Mouse (Mus musculus): ENCODE results near the gene Ifnz.
"Not testable (repeated sequence)": the region's sequence is repeated elsewhere in the genome, so short reads cannot be mapped to it uniquely, and the experiment has no call there.

Gene Ifnz

DNA sequence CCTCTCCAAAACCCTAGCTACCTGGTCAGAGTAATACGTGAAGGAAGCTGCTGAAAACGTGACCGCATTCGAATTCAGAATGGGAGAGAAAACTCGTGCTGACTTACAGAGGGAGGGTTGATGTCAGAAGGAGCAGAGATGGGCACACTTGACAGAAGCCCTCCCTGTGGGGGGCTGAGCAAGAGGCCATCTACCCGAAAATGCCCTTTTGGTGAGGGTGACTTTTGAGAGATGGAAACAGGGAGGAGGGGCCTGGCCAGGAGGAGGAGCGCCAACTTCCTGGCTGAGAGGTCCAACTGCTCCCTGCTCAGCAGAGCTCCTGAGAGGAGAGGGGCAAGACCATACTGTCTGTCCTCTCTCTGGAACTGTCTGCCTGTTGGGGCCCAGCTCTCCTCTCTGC lies at the start of gene Ifnz:
TSS of gene Ifnz (plus strand) at position 301 of the 400 bp plus-strand sequence.
- ATAC-seq (ENCODE audit: low TSS enrichment): not testable (repeated sequence)

DNA sequence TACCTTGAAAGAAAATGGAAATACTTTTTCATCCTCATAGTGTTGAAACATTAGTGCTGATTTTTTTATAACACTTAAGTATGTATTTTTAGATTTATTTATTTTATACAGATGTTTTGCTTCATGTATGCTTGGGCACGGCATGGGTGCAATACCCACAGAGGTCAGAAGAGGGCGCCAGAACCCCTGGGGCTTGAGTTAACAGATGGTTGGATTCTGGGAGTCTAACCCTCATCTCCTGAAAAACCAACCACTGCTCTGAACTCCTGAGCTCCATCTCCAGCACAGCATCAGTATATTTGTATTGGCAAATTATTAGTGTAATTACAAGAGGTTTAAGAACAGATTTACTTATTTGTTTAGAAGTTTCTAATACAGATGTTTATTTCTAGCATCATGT lies 43.5 kb upstream of the Ifnz start:
- peak; percentile 69 for ATAC-seq (ENCODE audit: low TSS enrichment)

DNA sequence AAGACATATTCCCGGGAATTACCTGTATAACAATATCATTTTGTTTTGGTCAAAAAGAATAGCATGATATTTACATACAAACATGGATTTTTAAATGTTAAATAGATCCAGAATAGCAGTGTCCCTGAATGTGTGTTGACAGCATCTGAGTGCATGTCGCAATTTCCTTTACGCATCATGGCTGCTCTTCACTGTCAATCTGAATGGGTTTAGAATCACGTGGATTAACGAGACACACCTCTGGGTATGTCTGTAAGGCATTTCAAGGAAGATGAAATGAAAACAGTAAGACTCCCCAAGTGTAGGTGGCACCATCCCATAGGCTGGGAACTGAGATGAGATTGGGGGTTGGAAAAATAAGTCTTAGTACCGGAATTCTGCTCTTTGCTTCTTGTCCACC lies 42.9 kb upstream of the Ifnz start:
- no peak for ATAC-seq (ENCODE audit: low TSS enrichment)

DNA sequence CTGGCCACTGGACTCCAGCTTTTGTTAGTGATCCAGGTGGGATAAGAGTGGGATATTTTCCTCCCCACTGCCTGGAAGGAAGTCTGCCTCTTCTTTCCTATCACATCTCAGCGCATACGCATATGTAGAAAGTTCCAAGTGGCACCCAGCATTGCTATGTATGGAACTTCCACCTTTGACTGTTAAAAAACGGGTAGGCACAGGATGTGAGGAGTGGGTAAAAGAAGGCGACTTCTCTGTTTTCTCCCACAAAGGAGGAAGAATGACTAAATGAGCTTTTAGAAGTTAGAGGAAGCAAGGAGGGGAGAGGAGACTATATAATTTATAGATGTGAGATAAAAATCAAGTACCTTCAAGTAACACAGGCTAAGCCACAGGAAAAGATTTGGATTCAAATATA lies 40.5 kb upstream of the Ifnz start:
- ATAC-seq (ENCODE audit: low TSS enrichment): no peak

DNA sequence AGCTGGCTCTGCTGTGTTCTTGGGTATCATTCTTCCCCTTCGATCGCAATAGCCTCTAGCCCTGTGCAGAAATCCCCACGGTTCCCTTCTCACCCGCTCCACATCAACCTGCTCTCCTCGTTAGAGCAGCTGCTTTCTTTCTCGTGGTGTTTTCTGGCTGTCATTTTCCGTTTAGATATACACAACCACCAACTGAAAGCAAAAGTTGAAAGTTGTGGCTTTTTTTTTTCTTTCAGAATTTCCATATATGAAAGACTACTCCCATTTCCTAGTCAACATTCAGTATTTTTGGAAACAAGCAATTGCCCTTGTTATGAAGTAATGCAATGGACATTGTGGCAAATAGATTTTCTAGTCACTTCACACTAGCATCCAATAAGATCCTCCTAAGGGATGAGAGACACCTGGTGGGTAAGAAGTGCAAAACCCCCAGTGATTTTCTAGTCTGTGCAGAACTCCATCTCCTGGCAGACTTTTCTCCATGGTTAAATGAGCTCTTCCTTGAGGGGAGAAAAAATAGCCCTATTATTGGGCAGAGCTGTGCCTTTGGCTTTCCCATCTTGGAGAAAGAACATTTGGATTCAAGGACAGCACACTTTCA lies 39.1 kb upstream of the Ifnz start:
- no peak for ATAC-seq (ENCODE audit: low TSS enrichment)

- ATAC-seq (ENCODE audit: low TSS enrichment): no peak
Observed at GRCm38 (mm10) chr4:88744207-88744606, 37.7 kb upstream of the Ifnz start.

GRCm38 (mm10) chr4:88749926-88750325 lies 32.0 kb upstream of the Ifnz start:
- no peak for ATAC-seq (ENCODE audit: low TSS enrichment)

- not testable (repeated sequence) for ATAC-seq (ENCODE audit: low TSS enrichment)
Observed at GRCm38 (mm10) chr4:88754818-88755340, 27.1 kb upstream of the Ifnz start, which contains the start of gene Gm13271. Gene Gm13271, plus strand, starts transcription at chr4:88754868.

DNA sequence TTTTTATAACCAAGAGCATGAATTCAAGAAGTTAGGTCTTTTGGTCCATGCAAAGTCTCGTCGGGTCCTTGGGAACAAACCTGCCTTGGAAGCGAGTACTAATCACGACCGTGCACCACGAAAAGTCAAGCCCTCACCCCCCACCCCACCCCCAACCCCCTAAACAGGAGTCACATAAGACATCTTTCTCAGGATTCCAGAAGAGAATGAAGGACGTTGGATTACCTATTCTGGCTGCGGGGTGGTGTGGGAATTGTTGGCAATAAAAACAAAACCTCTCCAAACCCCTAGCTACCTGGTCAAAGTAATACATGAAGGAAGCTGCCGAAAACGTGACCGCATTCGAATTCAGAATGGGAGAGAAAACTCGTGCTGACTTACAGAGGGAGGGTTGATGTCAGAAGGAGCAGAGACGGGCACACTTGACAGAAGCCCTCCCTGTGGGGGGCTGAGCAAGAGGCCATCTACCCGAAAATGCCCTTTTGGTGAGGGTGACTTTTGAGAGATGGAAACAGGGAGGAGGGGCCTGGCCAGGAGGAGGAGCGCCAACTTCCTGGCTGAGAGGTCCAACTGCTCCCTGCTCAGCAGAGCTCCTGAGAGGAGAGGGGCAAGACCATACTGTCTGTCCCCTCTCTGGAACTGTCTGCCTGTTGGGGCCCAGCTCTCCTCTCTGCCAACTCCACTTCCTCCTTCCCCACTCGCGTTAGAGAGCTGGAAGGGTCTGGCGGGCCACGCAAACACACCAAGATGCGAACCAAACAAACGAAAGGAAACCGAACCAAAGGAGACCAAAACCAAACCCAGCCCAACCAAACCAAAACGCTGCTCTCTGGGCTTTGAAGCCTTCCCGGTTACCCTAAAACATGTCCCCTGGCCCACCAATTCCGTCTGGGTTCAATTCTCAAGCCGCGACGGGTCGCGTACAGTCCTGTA lies 25.1 kb upstream of the Ifnz start:
- ATAC-seq (ENCODE audit: low TSS enrichment): not testable (repeated sequence)

- ATAC-seq (ENCODE audit: low TSS enrichment): peak; percentile 100
Observed at GRCm38 (mm10) chr4:88757628-88758031, 24.3 kb upstream of the Ifnz start.

DNA sequence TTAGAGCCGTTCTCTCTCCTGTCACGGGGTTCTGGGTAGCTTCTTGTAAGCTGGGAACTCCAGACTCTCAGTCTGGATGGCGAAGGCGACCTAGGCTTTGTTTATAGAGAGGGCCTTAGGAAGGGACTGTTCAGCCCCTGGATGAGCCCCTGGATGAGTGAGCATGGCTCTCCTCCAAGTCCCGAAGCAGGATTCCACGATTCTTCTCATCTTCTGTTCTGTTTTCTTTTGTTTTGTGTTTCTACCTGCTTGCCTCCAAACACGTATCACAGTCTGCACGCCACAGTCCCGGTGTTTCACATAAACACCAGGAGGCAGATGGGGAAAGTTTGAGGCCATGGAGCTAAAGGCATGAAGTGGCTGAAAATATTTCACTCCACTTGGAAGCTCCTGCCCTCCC lies 23.2 kb upstream of the Ifnz start:
- ATAC-seq (ENCODE audit: low TSS enrichment): not testable (repeated sequence)

- not testable (repeated sequence) for ATAC-seq (ENCODE audit: low TSS enrichment)
Observed at GRCm38 (mm10) chr4:88759610-88760268, 22.2 kb upstream of the Ifnz start, which contains the start of gene Gm13283. Gene Gm13283, plus strand, starts transcription at chr4:88760119.

- not testable (repeated sequence) for ATAC-seq (ENCODE audit: low TSS enrichment)
Observed at GRCm38 (mm10) chr4:88760431-88760830, 21.5 kb upstream of the Ifnz start.

DNA sequence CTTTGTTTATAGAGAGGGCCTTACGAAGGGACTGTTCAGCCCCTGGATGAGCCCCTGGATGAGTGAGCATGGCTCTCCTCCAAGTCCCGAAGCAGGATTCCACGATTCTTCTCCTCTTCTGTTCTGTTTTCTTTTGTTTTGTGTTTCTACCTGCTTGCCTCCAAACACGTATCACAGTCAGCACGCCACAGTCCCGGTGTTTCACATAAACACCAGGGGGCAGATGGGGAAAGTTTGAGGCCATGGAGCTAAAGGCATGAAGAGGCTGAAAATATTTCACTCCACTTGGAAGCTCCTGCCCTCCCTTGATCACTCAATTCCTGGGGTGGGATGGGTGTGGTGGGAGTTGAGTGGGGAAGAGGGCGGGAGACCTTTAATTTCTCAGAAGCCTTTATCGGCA lies 20.2 kb upstream of the Ifnz start:
- ATAC-seq (ENCODE audit: low TSS enrichment): not testable (repeated sequence)

- not testable (repeated sequence) for ATAC-seq (ENCODE audit: low TSS enrichment)
Observed at GRCm38 (mm10) chr4:88762341-88762740, 19.6 kb upstream of the Ifnz start.

DNA sequence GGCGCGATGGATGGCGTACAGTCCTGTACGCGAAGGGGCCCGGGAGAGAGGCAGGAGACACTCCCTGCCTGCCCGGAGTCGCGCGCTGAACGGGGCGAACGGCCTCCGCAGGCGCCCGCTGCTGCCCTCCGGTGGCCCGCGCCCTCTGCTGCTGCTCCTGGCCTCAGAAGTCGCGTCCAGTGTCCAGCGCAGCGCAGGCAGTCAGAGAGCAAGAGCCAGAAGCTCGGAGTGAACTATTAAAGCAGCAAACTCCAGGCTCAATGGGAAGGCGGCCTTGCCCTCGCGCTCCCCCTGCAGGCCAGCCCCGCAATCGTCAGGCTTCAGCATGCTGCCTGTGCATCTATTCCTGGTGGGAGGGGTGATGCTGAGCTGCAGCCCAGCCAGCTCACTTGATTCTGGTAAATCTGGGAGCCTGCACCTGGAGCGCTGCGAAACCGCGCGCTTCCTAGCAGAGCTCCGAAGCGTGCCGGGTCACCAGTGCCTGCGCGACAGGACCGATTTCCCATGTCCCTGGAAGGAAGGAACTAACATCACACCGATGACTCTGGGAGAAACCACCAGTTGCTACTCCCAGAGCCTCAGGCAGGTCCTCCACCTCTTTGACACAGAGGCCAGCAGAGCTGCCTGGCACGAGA lies 18.4 kb upstream of the Ifnz start:
- ATAC-seq (ENCODE audit: low TSS enrichment): 0 out of 2 replicates have a peak, but pooled peaks have one; percentile 73

DNA sequence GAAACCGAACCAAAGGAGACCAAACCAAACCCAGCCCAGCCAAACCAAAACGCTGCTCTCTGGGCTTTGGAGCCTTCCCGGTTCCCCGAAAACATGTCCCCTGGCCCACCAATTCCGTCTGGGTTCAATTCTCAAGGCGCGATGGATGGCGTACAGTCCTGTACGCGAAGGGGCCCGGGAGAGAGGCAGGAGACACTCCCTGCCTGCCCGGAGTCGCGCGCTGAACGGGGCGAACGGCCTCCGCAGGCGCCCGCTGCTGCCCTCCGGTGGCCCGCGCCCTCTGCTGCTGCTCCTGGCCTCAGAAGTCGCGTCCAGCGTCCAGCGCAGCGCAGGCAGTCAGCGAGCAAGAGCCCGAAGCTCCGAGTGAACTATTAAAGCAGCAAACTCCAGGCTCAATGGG lies 8.4 kb upstream of the Ifnz start, which contains the start of gene Gm13290:
TSS of gene Gm13290 (plus strand) at position 301 of the 400 bp plus-strand sequence.
- not testable (repeated sequence) for ATAC-seq (ENCODE audit: low TSS enrichment)

- not testable (repeated sequence) for ATAC-seq (ENCODE audit: low TSS enrichment)
Observed at GRCm38 (mm10) chr4:88776622-88777021, 5.3 kb upstream of the Ifnz start, which contains the start of gene Gm13289. Gene Gm13289, plus strand, starts transcription at chr4:88776922.

DNA sequence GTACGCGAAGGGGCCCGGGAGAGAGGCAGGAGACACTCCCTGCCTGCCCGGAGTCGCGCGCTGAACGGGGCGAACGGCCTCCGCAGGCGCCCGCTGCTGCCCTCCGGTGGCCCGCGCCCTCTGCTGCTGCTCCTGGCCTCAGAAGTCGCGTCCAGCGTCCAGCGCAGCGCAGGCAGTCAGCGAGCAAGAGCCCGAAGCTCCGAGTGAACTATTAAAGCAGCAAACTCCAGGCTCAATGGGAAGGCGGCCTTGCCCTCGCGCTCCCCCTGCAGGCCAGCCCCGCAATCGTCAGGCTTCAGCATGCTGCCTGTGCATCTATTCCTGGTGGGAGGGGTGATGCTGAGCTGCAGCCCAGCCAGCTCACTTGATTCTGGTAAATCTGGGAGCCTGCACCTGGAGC lies 2.4 kb upstream of the Ifnz start, which contains the start of gene Gm13272:
TSS of gene Gm13272 (plus strand) at position 301 of the 400 bp plus-strand sequence.
- not testable (repeated sequence) for ATAC-seq (ENCODE audit: low TSS enrichment)

GRCm38 (mm10) chr4:88780320-88780719 lies 1.6 kb upstream of the Ifnz start:
- ATAC-seq (ENCODE audit: low TSS enrichment): not testable (repeated sequence)

- ATAC-seq (ENCODE audit: low TSS enrichment): not testable (repeated sequence)
Observed at GRCm38 (mm10) chr4:88782335-88782734, 404 bp downstream of the Ifnz start.

All from frontal cortex, adult (tissue).